Mouse (Mus musculus) CH12.LX (cell line): ENCODE results near the gene Ap1s1. TPM values are rescaled to one million over a fixed set of nuclear protein-coding genes. Genes with fewer than 3 reads are reported as not detected.

Source experiments
- DNase-seq: peaks from one replicate; pipeline ENCODE4 v3.0.0-alpha.2; 2013; ENCODE audit errors: extremely low read depth
- H3K27ac ChIP-seq: 2 replicates; pipeline ENCODE4 v1.5.1; 2012; ENCODE audit warnings: low read depth, mild to moderate bottlenecking, control low read depth, moderate library complexity; ENCODE audit not compliant: insufficient read depth
- H3K27me3 ChIP-seq: replicated peaks from 2 replicates; pipeline ENCODE3; 2012; ENCODE audit warnings: inconsistent platforms
- H3K36me3 ChIP-seq, 2 experiments: replicated peaks in 1 of 2; 2 replicates each; pipeline versions ENCODE3 to v1.6.1; 2012; ENCODE audit warnings: inconsistent platforms in 1 of 2, low read length in 1 of 2, mild to moderate bottlenecking in 1 of 2, mixed read lengths in 1 of 2, moderate library complexity in 1 of 2; ENCODE audit not compliant: control insufficient read depth in 1 of 2, insufficient read depth in 1 of 2
- H3K4me1 ChIP-seq, 2 experiments: 2 replicates each; pipeline ENCODE4 v1.6.1; 2012; ENCODE audit warnings: inconsistent platforms in 1 of 2, moderate library complexity in 1 of 2; ENCODE audit not compliant: insufficient read depth in 2 of 2, control insufficient read depth in 1 of 2
- H3K4me2 ChIP-seq: 2 replicates; pipeline ENCODE4 v1.6.1; 2012; ENCODE audit warnings: low read depth, mild to moderate bottlenecking, control low read depth; ENCODE audit not compliant: poor library complexity, insufficient read depth, severe bottlenecking
- H3K4me3 ChIP-seq, 3 experiments: fragments of 150-350 bp in 1 of 3; sonication (generic) in 1 of 3; replicated peaks in 1 of 3; 2 replicates each; pipeline versions ENCODE3 to v1.5.1; 2011 to 2012; ENCODE audit warnings: low read depth in 2 of 3, low read length in 2 of 3, mild to moderate bottlenecking in 2 of 3, moderate library complexity in 2 of 3, control low read depth in 1 of 3, improper control_type of control experiment in 1 of 3, inconsistent platforms in 1 of 3, mixed read lengths in 1 of 3; ENCODE audit not compliant: poor library complexity in 1 of 3
- H3K79me2 ChIP-seq: replicated peaks from 2 replicates; pipeline ENCODE4 v1.6.1; 2012; ENCODE audit warnings: mild to moderate bottlenecking, moderate library complexity; ENCODE audit not compliant: control insufficient read depth, poor library complexity, insufficient read depth, severe bottlenecking; ENCODE audit errors: extremely low read depth
- H3K9ac ChIP-seq: 2 replicates; pipeline ENCODE4 v1.6.1; 2012; ENCODE audit warnings: low read depth, mild to moderate bottlenecking, control low read depth, moderate library complexity; ENCODE audit not compliant: insufficient read depth
- H3K9me3 ChIP-seq: replicated peaks from 2 replicates; pipeline ENCODE3; 2012; ENCODE audit warnings: low read length, inconsistent platforms, mixed read lengths
- BHLHE40 ChIP-seq: IDR thresholded peaks from 2 replicates; pipeline ENCODE4 v1.6.1; 2011; ENCODE audit warnings: mild to moderate bottlenecking, low read depth, low read length, improper control_type of control experiment
- CHD2 ChIP-seq: IDR thresholded peaks from 2 replicates; pipeline ENCODE4 v1.6.1; 2011; ENCODE audit warnings: low read length, improper control_type of control experiment
- CTCF ChIP-seq, 2 experiments: IDR thresholded peaks in 1 of 2; conservative IDR thresholded peaks in 1 of 2; 2 replicates each; pipeline ENCODE4 v1.5.1; 2011 to 2012; ENCODE audit warnings: low read depth in 2 of 2, low read length in 2 of 2, improper control_type of control experiment in 1 of 2, inconsistent platforms in 1 of 2, mild to moderate bottlenecking in 1 of 2, moderate library complexity in 1 of 2
- E2F4 ChIP-seq: IDR thresholded peaks from 2 replicates; pipeline ENCODE4 v1.6.1; 2011; ENCODE audit warnings: low read depth, low read length, improper control_type of control experiment; ENCODE audit not compliant: insufficient replicate concordance
- ELF1 ChIP-seq: IDR thresholded peaks from 2 replicates; pipeline ENCODE4 v1.6.1; 2014; ENCODE audit warnings: low read depth, mild to moderate bottlenecking, inconsistent platforms, low read length, improper control_type of control experiment
- ETS1 ChIP-seq: conservative IDR thresholded peaks from 2 replicates; pipeline ENCODE4 v1.6.1; 2012; ENCODE audit warnings: low read depth, mild to moderate bottlenecking, inconsistent platforms, low read length, improper control_type of control experiment, moderate library complexity
- GABPA ChIP-seq: IDR thresholded peaks from 2 replicates; pipeline ENCODE4 v1.6.1; 2012; ENCODE audit warnings: low read depth, low read length, improper control_type of control experiment, inconsistent platforms; ENCODE audit not compliant: insufficient replicate concordance
- HCFC1 ChIP-seq: IDR thresholded peaks from 2 replicates; pipeline ENCODE4 v1.6.1; 2012; ENCODE audit warnings: low read depth, mild to moderate bottlenecking, inconsistent platforms, low read length, improper control_type of control experiment
- IRF4 ChIP-seq: IDR thresholded peaks from 2 replicates; pipeline ENCODE4 v1.6.1; 2014; ENCODE audit warnings: low read depth, mild to moderate bottlenecking, inconsistent platforms, low read length, improper control_type of control experiment
- JUN ChIP-seq: IDR thresholded peaks from 2 replicates; pipeline ENCODE4 v1.6.1; 2011; ENCODE audit warnings: low read depth, mild to moderate bottlenecking, low read length, improper control_type of control experiment, moderate library complexity; ENCODE audit not compliant: insufficient read depth
- JUND ChIP-seq: conservative IDR thresholded peaks from 2 replicates; pipeline ENCODE4 v1.6.1; 2011; ENCODE audit warnings: low read depth, low read length, improper control_type of control experiment
- KAT2A ChIP-seq: IDR thresholded peaks from 2 replicates; pipeline ENCODE4 v1.6.1; 2012; ENCODE audit warnings: low read length, improper control_type of control experiment, inconsistent platforms; ENCODE audit not compliant: insufficient replicate concordance
- MAFK ChIP-seq: IDR thresholded peaks from 2 replicates; pipeline ENCODE4 v1.6.1; 2011; ENCODE audit warnings: low read length, improper control_type of control experiment; ENCODE audit not compliant: insufficient replicate concordance
- MAX ChIP-seq: IDR thresholded peaks from 2 replicates; pipeline ENCODE4 v1.6.1; 2011; ENCODE audit warnings: low read length, improper control_type of control experiment
- MAZ ChIP-seq: IDR thresholded peaks from 2 replicates; pipeline ENCODE4 v1.6.1; 2012; ENCODE audit warnings: low read depth, mild to moderate bottlenecking, inconsistent platforms, low read length, improper control_type of control experiment, moderate library complexity
- MXI1 ChIP-seq: IDR thresholded peaks from 2 replicates; pipeline ENCODE4 v1.6.1; 2011; ENCODE audit warnings: mild to moderate bottlenecking, low read depth, low read length, improper control_type of control experiment
- NELFE ChIP-seq: IDR thresholded peaks from 2 replicates; pipeline ENCODE4 v1.6.1; 2011; ENCODE audit warnings: low read depth, low read length, improper control_type of control experiment
- NRF1 ChIP-seq: IDR thresholded peaks from 2 replicates; pipeline ENCODE4 v1.6.1; 2014; ENCODE audit warnings: low read depth, mild to moderate bottlenecking, inconsistent platforms, low read length, improper control_type of control experiment, moderate library complexity
- PAX5 ChIP-seq: IDR thresholded peaks from 2 replicates; pipeline ENCODE4 v1.6.1; 2012; ENCODE audit warnings: low read length, inconsistent platforms, mixed read lengths
- POLR2A ChIP-seq: IDR thresholded peaks from 2 replicates; pipeline ENCODE4 v1.6.1; 2011; ENCODE audit warnings: low read depth, mild to moderate bottlenecking, improper control_type of control experiment, low read length
- SIN3A ChIP-seq: IDR thresholded peaks from 2 replicates; pipeline ENCODE4 v1.6.1; 2012; ENCODE audit warnings: low read length, improper control_type of control experiment, inconsistent platforms
- SMC3 ChIP-seq: IDR thresholded peaks from 2 replicates; pipeline ENCODE4 v1.6.1; 2011; ENCODE audit warnings: low read depth, low read length, improper control_type of control experiment
- TCF12 ChIP-seq: IDR thresholded peaks from 2 replicates; pipeline ENCODE4 v1.6.1; 2014; ENCODE audit warnings: low read depth, mild to moderate bottlenecking, inconsistent platforms, low read length, improper control_type of control experiment
- USF1 ChIP-seq: IDR thresholded peaks from 2 replicates; pipeline ENCODE4 v1.6.1; 2014; ENCODE audit warnings: low read depth, mild to moderate bottlenecking, inconsistent platforms, low read length, improper control_type of control experiment
- ZKSCAN1 ChIP-seq: IDR thresholded peaks from 2 replicates; pipeline ENCODE4 v1.6.1; 2012; ENCODE audit warnings: low read depth, inconsistent platforms, low read length, improper control_type of control experiment, borderline replicate concordance
- ZNF384 ChIP-seq: IDR thresholded peaks from 2 replicates; pipeline ENCODE4 v1.6.1; 2012; ENCODE audit warnings: low read depth, low read length, improper control_type of control experiment, inconsistent platforms
- dilution Hi-C: fragments of 300-500 bp; cut with MboI; formaldehyde crosslinking; loops from 2 replicates; pipeline ENCODE4 v1.14.3; 2020; ENCODE audit warnings: low sequenced_read_pairs; ENCODE audit not compliant: extremely low pct_unique_long_range_greater_than_20kb, extremely low pct_ligation_motif_present
- in situ Hi-C: fragments of 300-500 bp; cut with MboI; formaldehyde crosslinking; loops from 3 replicates; pipeline ENCODE4 v1.14.3; 2019; ENCODE audit warnings: low sequenced_read_pairs, low pct_ligation_motif_present, low pct_unique_long_range_greater_than_20kb, mixed read lengths
- polyA plus RNA-seq: library from polyadenylated mRNA; unstranded; fragments of >175 nt; gene quantifications from 2 replicates; pipeline ENCODE4 v1.2.1, GENCODE M21; 2012; ENCODE audit warnings: low read depth; ENCODE audit not compliant: insufficient read length
- total RNA-seq, 2 experiments: library from RNA; depleted of rRNA; stranded (reverse); fragments of 300-350 nt in 1 of 2; fragments of >200 nt in 1 of 2; gene quantifications; 2 replicates each; pipeline ENCODE4 v1.2.3; 2012 to 2014

Ap1s1 gene
- total RNA-seq (2012; rRNA removed), result 98.8 and 113 TPM in 2 replicates
- 68.0 and 77.8 TPM in 2 replicates for total RNA-seq (2014; rRNA removed)
- 102 and 115 TPM in 2 replicates for polyA plus RNA-seq

DNA sequence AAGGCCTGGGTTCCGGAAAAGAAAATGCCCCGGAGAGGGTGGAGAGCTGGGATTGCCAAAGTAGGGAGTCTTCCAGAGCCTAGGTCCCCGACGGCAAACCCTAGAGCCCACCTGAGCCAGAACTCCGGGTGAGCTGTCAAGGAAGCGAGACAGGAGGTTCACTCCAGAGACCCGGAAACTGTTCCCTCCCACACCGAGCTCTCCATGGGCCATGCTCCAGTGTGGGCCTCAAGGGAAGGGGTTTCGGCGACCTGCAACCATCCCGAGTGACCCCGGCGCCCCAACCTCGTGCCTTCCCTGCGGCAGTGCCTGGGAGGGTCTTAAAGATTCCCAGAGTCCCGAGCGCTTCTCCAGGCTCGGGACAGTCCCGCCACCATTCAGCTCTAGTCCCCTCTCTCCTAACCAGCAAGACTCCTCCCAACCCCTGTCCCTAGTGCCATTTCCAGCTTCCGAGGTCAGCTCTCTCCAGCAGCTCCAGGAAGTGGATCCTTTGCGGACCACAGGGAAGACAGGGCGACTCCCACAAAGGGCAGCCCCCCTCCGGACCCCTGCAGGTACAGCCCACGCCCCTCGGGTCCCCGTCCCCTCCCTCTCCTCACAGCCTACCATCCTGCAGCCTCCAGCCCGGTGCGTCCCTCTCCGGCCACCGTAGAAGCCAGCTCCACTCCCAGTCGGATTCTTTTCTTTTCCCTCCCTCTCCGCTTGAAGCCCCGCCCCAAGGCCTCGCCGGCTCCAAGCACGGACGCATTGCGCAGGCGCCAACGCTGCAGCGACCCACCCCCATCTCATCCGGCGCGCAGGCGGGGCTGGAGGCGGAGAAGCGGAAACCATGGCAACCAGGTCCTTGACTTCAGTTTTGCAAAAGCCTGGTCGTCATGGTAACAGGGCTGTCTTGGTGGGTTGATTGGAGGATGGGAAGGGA, at the start of gene Ap1s1:
Gene Ap1s1 (minus strand): TSS at position 734 of the 922 bp plus-strand sequence.
- DNase-seq, result peak; percentile 98
- H3K9me3 ChIP-seq, result no peaks in the 10 kb centered on the region
- peaks cover 10 to 18% of the 10 kb centered on the region in 2 experiments for H3K4me1 ChIP-seq
- peak within 1 kb of the TSS; percentile 85 for H3K4me2 ChIP-seq
- H3K27ac ChIP-seq, result no peak within 1 kb of the TSS
- no peaks in the 10 kb centered on the region for H3K27me3 ChIP-seq
- dilution Hi-C loops, result no loop called here
- peak within 1 kb of the TSS; percentile 78 for H3K9ac ChIP-seq
- H3K36me3 ChIP-seq, result peaks cover 16 to 30% of the 10 kb centered on the region in 2 experiments
- no peak for TF ChIP-seq ETS1
- peak; percentile 95 for TF ChIP-seq NRF1
- TF ChIP-seq NELFE, result peak; percentile 66
- no peak for TF ChIP-seq PAX5
- no peak for TF ChIP-seq E2F4
- peak; percentile 61; the same call in 1 of the 2 replicates for TF ChIP-seq ELF1
- peak; percentile 92; the same call in 1 of the 2 replicates for TF ChIP-seq MAZ
- peak; percentile 54; the same call in 1 of the 2 replicates for TF ChIP-seq IRF4
- peak; percentile 47; the same call in 1 of the 2 replicates for TF ChIP-seq CHD2
- peak; percentile 51; the same call in 1 of the 2 replicates for TF ChIP-seq TCF12
- TF ChIP-seq USF1, result no peak
- peak; percentile 81 for TF ChIP-seq SIN3A
- TF ChIP-seq HCFC1, result peak; percentile 72
- no peak for TF ChIP-seq MAFK
- no peak for TF ChIP-seq GABPA
- peak; percentile 76 for TF ChIP-seq POLR2A
- TF ChIP-seq MXI1, result peak; percentile 97
- no peak for TF ChIP-seq JUND
- TF ChIP-seq, all 38 proteins: peak for 11
- peak within 1 kb of the TSS; percentile 83 to 91 (median 90) for H3K4me3 ChIP-seq
- in situ Hi-C loops, result no loop called here
- no peaks in the 10 kb centered on the region for H3K79me2 ChIP-seq

DNA sequence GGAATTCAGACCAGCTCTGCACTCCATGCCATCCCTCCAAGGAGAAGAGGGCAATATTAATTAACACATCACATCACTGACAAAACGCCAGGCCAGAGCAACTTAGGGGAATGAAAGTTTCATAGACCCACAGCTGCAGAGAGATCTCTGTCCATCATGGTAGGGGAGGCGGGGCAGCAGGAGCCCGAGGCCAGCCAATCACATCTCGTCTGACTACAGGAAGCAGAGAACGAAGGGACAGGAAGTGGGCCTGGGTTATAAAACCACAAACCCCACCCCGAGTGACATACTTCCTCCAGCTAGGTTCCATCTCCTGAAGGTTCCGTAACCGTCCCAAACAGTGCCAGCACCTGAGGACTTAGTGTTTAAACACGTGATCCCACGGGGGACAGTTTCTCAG, 49.2 kb upstream of the Ap1s1 start:
- DNase-seq, result no peak
- Histone ChIP-seq H3K9ac (no peak overlapping the region), H3K4me3 (no peak overlapping the region), H3K36me3 (no peaks in the 10 kb centered on the region), H3K9me3 (peaks cover 8% of the 10 kb centered on the region), H3K27me3 (no peaks in the 10 kb centered on the region), H3K79me2 (no peaks in the 10 kb centered on the region), H3K4me1 (peaks cover 0 to 11% of the 10 kb centered on the region in 2 experiments; a peak in 2 of 4 replicates), H3K4me2 (no peak overlapping the region), H3K27ac (no peak overlapping the region)
- no peak for TF ChIP-seq MAX
- no peak for TF ChIP-seq CTCF (conservative IDR thresholded peaks at IDR 0.05 in 1 of 2, IDR thresholded peaks at IDR 0.05 in 1 of 2; ENCODE audit: low read depth in 2 of 2, low read length in 2 of 2)
- TF ChIP-seq USF1, result no peak
- no peak for TF ChIP-seq BHLHE40
- no peak for TF ChIP-seq ZNF384
- TF ChIP-seq JUN, result no peak
- no peak for TF ChIP-seq SMC3
- no peak for TF ChIP-seq ZKSCAN1
- no peak for TF ChIP-seq PAX5
- TF ChIP-seq KAT2A, result no peak
- dilution Hi-C loops (no loop called here), in situ Hi-C loops (no loop called here)
